Mouse (Mus musculus) adrenal gland, postnatal 10 days (tissue): ENCODE measurements around the gene Galntl6. TPM values are rescaled to one million over a fixed set of nuclear protein-coding genes. Genes with fewer than 3 reads are reported as not detected.

Source experiments
- DNase-seq: peaks from one replicate; pipeline ENCODE4 v3.0.0; 2021; ENCODE audit warnings: mixed read lengths
- total RNA-seq, 2 experiments: library from RNA; stranded (reverse); gene quantifications; 2 replicates each; pipeline ENCODE4 v1.2.3; 2021

Galntl6 gene
- total RNA-seq, 2 experiments from 2014 or later = 0.66 to 0.91 TPM

DNA sequence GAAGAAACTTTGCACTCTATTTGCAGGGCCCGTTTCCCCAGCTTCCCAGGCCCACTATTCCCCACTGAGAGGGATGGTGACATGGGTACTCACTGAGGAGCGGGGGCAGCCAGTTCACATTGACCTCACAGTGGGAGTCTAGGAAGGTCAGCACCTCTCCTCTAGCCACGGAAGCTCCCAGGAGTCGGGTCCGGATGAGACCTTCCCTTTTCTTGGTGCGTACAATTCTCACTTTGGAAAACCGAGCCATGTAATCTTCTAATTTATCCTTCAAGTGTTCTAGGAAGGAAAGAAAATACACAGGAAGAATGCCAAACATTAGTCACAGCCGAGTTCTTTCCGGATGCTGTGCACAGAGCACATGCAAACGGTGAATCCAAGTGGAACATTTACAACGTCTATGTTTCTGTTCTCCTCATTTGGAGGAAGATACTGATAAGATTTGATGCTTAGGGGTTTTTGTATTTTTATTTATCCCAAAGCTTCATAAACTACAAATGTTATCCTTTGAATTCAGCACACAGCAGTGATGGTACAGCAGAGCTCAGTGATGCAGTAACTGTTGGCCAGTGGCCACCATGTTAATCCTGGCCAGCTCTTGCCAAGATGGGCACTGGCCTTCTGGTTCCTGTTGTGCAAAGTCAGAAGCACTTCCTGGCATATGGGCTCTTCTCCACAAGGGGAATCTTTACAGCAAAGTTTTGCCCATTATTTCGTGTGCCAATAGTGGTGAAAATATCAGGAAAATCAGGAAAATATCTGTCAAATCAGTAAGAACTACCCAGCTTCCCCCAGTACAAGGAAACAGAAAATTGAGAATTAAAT is 949.9 kb downstream of the Galntl6 start:
- DNase-seq = no peak

DNA sequence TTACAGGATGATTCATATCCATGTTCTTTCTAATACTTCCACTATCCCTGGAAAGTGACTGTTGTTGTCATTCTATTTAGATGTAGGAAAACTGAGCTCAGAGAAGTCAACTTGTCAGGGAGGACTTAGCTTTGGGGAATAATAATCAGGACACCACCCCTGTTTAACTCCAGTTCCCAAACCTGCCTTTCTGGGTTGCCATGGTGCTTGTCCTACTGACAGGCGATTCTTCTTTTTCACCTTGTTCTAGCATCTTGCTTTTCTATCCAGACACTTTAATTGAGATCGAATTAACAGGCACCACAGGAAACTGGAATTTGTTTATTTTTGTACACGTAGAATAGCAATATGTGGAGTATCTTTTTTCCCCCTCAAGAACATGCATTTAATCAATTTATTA is 953.3 kb downstream of the Galntl6 start:
- DNase-seq = no peak

DNA sequence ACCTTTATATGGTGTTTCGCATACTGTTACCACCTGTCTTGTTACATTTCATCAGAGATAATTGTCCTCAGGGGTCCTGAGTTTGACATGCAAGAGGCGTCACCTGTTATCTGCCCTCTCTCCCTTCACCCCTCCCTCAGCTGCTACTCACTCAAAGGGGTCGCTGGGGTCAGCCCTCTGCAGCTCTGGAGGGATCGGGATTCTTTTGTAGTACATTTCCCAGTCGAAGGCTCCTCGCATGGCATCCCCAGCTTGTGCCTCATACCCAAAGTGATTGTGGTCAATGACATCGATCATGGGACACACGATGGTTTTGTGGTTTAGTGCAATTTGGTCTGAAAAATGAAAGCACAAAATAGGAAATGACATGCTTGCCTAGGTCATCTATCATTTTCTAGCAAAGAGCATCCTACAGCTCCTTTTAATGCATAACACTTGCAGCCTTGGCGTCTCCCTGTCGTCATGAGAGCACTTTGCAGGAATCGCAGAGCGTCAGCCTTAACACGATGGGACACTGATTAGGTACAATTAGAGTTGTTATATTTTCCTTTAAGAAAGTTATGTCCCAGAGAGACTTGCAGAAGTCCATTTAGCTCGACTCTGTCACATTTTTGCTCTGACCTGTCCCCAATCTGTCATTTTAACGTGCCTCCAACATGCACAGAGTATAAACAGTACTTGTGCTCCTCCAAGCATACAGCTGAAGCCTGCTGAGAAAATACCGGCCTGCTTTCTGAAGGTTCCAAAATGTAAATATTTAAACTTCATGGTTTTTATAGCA is 954.1 kb downstream of the Galntl6 start:
- DNase-seq = no peak

DNA sequence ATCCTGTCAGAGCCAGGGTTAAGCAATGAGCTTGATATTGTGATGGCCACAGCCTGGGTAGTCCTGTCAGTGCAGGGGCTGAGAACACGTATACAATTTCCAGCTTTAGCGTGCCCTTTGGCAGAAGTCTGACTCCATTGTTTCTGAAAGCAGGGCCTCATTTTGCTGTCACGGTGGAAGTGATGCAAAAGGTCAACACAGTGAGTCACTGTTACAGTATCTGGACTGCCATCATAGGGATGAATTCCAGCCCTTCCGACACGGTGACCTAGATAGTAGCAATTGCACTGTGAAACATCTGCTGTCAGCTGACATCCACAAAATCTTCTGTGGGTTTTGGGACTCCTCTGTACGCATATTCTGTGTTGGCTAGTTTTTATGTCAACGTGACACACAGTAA is 956.9 kb downstream of the Galntl6 start:
- peak; percentile 24 for DNase-seq

DNA sequence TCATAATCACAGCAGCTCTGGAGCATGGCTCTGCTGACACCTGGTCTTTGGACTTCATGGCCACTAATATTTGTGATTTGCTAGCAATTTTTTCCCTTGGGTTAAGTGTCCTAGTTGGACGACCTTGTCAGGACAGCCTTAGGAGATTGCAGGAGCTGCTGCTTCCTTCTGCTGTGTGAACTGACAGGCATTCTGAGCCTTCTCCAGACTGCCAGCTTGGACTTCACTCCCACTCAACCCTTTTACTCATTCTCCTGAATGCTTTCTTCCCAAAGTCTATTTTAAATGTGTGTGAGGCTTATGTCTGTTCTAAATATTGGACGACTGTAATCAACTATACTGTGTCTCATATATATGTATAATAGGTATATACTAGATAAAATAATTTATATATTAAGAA is 971.3 kb downstream of the Galntl6 start:
- DNase-seq = no peak

DNA sequence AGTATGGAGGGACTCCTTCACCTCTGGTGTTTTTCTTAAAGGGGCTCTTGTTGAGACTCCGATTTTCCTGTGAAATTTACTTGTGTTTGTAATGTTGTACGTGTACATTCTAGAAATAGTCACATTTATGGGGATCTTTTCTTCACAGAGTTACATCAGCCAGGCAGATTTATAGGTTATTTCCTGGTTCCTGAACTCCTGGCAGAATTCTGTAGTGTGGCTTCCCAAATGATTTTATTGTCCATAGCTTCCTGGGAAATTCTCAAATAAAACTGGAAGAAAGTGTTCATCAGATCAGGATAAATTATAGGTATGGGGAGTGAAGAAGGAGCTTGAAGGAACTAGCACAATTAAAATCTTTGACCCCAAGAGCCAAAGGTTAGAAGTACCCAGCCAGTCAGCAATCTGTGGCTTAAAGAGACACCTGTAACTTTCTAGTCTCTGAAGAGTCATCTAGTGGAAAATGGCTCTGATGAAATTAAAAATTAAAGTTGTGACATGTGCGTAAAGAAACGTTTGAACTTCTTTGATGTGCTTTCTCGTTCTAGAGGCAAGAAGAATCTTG is 972.5 kb downstream of the Galntl6 start:
- no peak for DNase-seq

GRCm38 (mm10) chr8:57939177-57939855 is 973.1 kb downstream of the Galntl6 start:
- peak; percentile 71 for DNase-seq

DNA sequence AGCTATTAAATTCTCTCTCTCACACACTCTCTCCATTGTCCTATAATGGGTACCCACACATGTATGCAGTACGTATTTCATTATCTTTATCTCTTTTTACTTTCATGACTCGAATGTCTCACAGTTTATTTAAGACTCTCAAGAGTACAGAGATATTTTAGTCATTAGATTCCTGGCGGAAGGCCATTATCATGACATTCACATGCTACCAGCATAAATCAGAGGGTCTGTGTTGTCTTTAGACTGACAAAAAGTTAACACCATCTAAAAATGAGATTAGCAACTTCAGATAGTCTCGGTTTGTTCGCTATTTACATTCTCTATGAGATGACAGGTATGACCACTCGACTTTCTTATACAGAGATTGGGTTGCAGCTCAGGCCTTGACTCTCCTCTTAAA is 985.4 kb downstream of the Galntl6 start:
- DNase-seq = no peak

- DNase-seq = no peak
These were observed 988.9 kb downstream of the Galntl6 start for GRCm38 (mm10) chr8:57923556-57923955.

GRCm38 (mm10) chr8:57923130-57923529 is 989.3 kb downstream of the Galntl6 start:
- DNase-seq = no peak

GRCm38 (mm10) chr8:57922214-57923070 is 990.0 kb downstream of the Galntl6 start:
- no peak for DNase-seq

- DNase-seq = no peak
These were observed 992.0 kb downstream of the Galntl6 start for GRCm38 (mm10) chr8:57920326-57920903.

GRCm38 (mm10) chr8:57918720-57919640 is 993.5 kb downstream of the Galntl6 start:
- no peak for DNase-seq

GRCm38 (mm10) chr8:57893360-57893759 is 1019.1 kb downstream of the Galntl6 start:
- no peak for DNase-seq

DNA sequence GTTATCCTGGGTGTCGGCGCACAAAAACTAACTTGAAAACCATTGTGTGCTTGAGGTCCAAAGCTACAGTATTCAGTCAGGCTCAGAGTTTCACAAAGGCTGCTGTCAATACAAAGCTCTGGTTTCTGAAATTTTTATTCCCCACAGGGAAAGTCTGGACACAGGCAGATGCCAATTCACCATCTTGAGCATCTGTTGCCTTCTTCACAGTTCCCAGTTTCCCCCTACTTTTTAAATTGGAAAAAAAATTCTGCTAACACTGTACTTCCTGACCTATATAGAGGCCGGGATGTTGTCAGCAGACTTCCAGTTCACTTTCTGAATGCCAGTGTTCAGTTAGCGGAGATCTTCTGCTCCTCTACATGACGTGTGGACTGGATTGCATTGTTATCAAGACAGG is 1020.3 kb downstream of the Galntl6 start:
- DNase-seq = no peak

- DNase-seq = no peak
These were observed 1022.3 kb downstream of the Galntl6 start for GRCm38 (mm10) chr8:57890159-57890558.

DNA sequence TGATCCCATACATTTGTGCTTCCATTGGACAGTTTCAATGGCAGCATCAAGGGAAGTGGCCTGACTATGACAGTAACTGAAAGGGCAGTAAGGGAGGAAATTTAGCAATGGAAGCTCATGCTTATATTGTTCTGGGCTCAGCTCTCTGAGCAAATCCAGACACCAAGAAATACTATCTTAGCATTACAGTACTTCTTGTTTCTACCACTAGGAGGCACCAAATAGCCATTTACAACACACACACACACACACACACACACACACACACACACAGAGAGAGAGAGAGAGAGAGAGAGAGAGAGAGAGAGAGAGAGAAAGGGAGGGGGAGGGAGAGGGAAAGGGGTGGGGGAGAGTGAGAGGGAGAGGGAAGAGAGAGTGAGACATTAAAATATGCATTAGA is 1023.6 kb downstream of the Galntl6 start:
- no peak for DNase-seq

DNA sequence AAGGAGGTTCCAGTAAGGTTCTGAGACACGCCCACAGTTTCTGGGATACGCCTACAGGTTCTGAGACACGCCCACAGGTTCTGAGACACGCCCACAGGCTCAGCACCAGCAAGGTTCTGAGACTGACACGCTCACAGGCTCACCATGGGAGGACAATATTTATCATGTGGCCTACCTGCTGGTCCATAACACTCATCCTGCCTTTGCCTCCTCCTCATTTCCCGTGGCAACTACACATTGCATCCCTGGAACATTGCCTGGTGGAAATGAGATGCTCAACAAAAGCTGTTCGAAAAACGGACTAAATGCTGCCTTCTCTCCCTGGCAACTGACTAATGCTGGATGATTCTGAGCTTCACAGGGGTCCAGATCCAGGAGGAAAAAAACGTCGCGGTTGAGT is 1033.0 kb downstream of the Galntl6 start:
- DNase-seq = no peak

GRCm38 (mm10) chr8:57849074-57849473 is 1063.4 kb downstream of the Galntl6 start:
- no peak for DNase-seq

- no peak for DNase-seq
These were observed 1069.0 kb downstream of the Galntl6 start for GRCm38 (mm10) chr8:57843461-57843860.
